Mouse (Mus musculus): ENCODE measurements at regions not wholly inside any gene's neighbourhood (a gene's known extent, or its start where the extent isn't known, plus 50 kb on each side); places are given as distances from the start of the nearest gene placed in this dataset.

- TF ChIP-seq POLR2A (IDR thresholded peaks at IDR 0.05; ENCODE audit: borderline replicate concordance, extremely low read depth, insufficient read depth, insufficient read length, poor library complexity, severe bottlenecking) (no peak), CTCF (IDR thresholded peaks at IDR 0.05; ENCODE audit: borderline replicate concordance, extremely low read depth, insufficient read depth, insufficient read length) (no peak)
Measured at GRCm38 (mm10) chr7:121589088-121589605, 117.9 kb downstream of the Usp31 start.

Data from brain, embryonic 14.5 days (tissue).